Mouse (Mus musculus) 416B (cell line): ENCODE measurements around the gene Brinp2.

Source experiments
- DNase-seq: peaks from one replicate; pipeline ENCODE4 v3.0.0; 2011; ENCODE audit warnings: low read depth

Gene Brinp2

DNA sequence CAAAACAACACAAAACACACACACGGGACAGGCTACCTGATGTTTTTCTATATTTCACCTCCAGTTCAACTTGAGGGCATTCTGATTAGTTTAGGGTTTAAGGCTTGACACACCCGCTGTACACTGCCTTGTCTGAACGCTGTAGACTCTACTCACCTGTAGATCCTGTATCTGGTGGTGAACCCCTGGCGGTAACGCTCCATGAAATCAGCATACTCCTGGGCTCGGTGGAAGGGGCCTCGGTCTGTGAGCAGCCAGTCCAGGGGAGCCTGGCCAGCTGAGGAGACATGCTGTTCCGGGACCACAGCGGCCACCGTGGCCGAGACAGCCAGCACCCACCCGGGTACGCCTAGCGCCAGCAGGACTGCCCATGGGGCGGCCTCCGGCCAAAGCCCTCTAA, 60.9 kb downstream of the Brinp2 start:
- DNase-seq = no peak

GRCm38 (mm10) chr1:158285198-158285597, 70.9 kb downstream of the Brinp2 start:
- DNase-seq = no peak

- no peak for DNase-seq
Measured at GRCm38 (mm10) chr1:158283869-158284268, 72.3 kb downstream of the Brinp2 start.

DNA sequence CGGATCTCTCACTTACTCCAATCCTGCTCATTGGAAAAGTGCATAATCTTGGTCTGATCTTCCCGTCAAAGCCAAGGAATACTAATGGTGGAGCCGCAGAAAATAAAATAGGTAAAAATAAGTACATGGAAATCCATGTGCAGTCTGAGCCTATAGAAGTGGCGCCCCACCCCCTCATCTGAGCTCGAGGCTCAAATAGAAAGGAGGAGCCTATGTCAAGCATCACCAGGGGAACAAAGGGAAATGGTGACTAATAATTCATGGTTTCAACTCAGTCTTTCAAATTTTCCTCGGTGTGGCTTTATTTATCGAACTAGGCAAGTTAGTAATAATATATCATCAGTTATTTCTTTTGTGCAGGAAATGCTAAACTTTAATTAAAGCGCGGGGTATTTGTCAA, 84.1 kb downstream of the Brinp2 start:
- DNase-seq = no peak

- DNase-seq = peak; percentile 10
Measured at GRCm38 (mm10) chr1:158267020-158267571, 89.0 kb downstream of the Brinp2 start.

GRCm38 (mm10) chr1:158266293-158267019, 89.7 kb downstream of the Brinp2 start:
- DNase-seq = no peak

- DNase-seq = no peak
Measured at GRCm38 (mm10) chr1:158259516-158260235, 96.5 kb downstream of the Brinp2 start.

DNA sequence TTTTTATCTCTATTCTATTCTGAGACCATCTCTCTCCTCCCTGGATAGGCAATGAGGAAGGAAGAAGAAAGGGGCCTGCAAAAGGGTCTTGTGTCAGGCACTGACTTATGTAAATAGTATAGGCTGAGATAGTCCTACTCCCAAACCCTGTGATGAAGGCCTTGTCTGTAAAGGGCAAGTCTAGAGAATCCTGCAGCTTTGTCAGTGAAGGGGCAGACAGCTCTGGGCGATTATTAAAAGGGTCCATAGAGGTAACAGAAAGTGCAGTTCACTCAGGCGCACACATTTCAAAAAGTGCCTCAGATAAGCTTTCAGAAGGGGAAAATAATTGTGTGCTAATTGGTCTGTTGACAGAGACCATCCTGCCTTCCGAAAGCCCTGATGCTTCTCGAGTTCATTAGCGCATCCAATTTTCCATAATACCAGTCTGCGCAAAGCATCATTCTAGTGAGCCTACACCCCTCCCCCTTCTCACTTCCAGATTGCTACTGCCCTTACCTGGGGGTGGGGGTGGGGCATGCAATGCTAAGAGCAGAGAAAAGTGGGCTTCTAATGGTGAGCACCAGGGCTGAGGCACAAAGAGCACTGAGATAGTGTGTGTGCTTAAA, 97.3 kb downstream of the Brinp2 start:
- DNase-seq = no peak

GRCm38 (mm10) chr1:158255912-158256680, 100.0 kb downstream of the Brinp2 start:
- DNase-seq = no peak

- DNase-seq = no peak
Measured at GRCm38 (mm10) chr1:158252682-158253222, 103.4 kb downstream of the Brinp2 start.

GRCm38 (mm10) chr1:158248266-158248665, 107.9 kb downstream of the Brinp2 start:
- DNase-seq = no peak

GRCm38 (mm10) chr1:158246476-158247153, 109.5 kb downstream of the Brinp2 start:
- DNase-seq = no peak

DNA sequence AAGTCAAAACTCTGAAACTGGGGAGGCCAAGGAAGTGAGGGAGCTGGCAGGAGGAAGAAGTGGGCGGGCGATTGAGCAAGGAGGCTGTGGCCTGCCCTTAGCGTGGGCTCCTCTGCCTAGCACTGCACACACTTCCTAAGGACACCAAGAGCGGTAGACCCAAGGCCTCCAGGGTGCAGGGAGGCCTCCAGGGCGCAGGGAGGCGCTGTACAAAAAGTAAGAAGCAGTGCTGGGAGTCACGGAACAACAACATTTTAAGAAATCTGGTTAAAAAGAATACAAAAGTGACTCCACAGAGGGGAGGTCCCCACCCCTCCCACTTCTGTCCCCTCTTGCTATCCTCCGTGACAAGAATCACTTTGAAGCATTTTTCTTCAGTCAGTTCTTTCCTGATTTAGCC, 110.6 kb downstream of the Brinp2 start:
- DNase-seq = no peak

- DNase-seq = no peak
Measured at GRCm38 (mm10) chr1:158244016-158244415, 112.1 kb downstream of the Brinp2 start.

- DNase-seq = no peak
Measured at GRCm38 (mm10) chr1:158241848-158242556, 114.1 kb downstream of the Brinp2 start.

DNA sequence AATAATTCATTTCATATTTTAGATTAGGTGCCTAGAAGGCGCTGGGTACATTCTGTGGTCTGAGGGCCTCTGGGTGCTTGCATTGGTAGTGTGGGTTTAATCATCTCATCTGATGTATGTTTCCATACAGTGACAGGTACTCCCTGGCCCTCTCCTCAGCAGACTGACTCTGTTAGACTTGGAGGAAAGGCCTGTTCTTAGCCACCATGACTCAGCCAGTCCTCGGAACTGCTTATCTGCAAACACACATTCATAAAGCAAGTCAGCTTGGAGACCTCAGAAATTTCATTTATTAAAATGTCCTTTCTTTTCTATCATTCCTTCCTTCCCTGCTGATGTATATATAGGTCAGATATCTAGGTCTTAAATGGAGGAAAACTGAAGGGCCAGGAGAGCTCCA, 116.3 kb downstream of the Brinp2 start:
- no peak for DNase-seq

- no peak for DNase-seq
Measured at GRCm38 (mm10) chr1:158238722-158239121, 117.4 kb downstream of the Brinp2 start.

- no peak for DNase-seq
Measured at GRCm38 (mm10) chr1:158228687-158229224, 127.4 kb downstream of the Brinp2 start.

- DNase-seq = no peak
Measured at GRCm38 (mm10) chr1:158227239-158227638, 128.9 kb downstream of the Brinp2 start.

DNA sequence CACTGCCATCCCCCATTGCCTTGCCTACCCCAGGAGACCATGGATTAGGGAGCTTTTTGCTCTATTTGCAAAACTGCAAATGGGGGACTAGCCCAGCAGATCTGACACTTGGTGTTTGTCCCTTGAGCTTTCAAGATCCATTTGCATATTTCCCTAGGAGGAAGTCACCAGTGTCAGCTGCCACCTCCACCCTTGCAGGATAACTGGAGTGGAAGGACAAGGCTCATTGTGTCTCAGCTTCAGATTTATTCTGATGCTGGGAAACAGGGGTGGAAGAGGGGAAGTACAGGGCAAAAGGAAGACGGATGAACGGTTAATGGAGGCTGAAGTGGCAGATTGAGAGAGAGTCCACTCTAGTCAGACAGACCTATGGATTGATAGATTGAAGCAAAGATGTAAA, 129.4 kb downstream of the Brinp2 start:
- no peak for DNase-seq
